Mouse (Mus musculus) forebrain, embryonic 13.5 days (tissue): ENCODE data around the gene Rom1. TPM values are rescaled to one million over a fixed set of nuclear protein-coding genes. Genes with fewer than 3 reads are reported as not detected.
"Not testable (repeated sequence)": the region's sequence is repeated elsewhere in the genome, so short reads cannot be mapped to it uniquely, and the experiment has no call there.

Experiments
- ATAC-seq: fragments of 200-750 bp; cut with Nextera tagmentation; 2 replicates; pipeline ENCODE4 v1.8.0; 2017
- H3K27ac ChIP-seq: fragments of 300-500 bp; sonication (generic); 2 replicates; pipeline ENCODE4 v1.5.1; 2015; ENCODE audit warnings: inconsistent platforms, mild to moderate bottlenecking, moderate library complexity
- H3K27me3 ChIP-seq: fragments of 300-500 bp; sonication (generic); 2 replicates; pipeline ENCODE4 v1.6.1; 2015; ENCODE audit warnings: mild to moderate bottlenecking, inconsistent platforms
- H3K36me3 ChIP-seq: fragments of 300-500 bp; sonication (generic); 2 replicates; pipeline ENCODE4 v1.6.1; 2015; ENCODE audit warnings: mild to moderate bottlenecking, inconsistent platforms; ENCODE audit not compliant: poor library complexity, severe bottlenecking
- H3K4me1 ChIP-seq: fragments of 300-500 bp; sonication (generic); 2 replicates; pipeline ENCODE4 v1.6.1; 2015; ENCODE audit warnings: inconsistent platforms
- H3K4me2 ChIP-seq: fragments of 300-500 bp; sonication (generic); 2 replicates; pipeline ENCODE4 v1.6.1; 2015; ENCODE audit warnings: inconsistent platforms, mild to moderate bottlenecking, moderate library complexity
- H3K4me3 ChIP-seq: fragments of 300-500 bp; sonication (generic); 2 replicates; pipeline ENCODE4 v1.5.1; 2015; ENCODE audit warnings: mild to moderate bottlenecking, inconsistent platforms
- H3K9ac ChIP-seq: fragments of 300-500 bp; sonication (generic); 2 replicates; pipeline ENCODE4 v1.6.1; 2015; ENCODE audit warnings: mild to moderate bottlenecking, inconsistent platforms
- H3K9me3 ChIP-seq: fragments of 300-500 bp; sonication (generic); replicated peaks from 2 replicates; pipeline ENCODE4 v1.6.1; 2016; ENCODE audit warnings: inconsistent platforms
- WGBS: fragments of 180-500 bp; shearing (Covaris S2); methylation state at CpG from one replicate; pipeline ENCODE4 v1.1.7; 2015; 5-methylcytosine and 5-hydroxymethylcytosine counted together
- polyA plus RNA-seq: library from polyadenylated mRNA; unstranded; fragments of >200 nt; fragmentation: Nextera tagmentation; extraction: Ambion mirVana; gene quantifications from 2 replicates; pipeline ENCODE4 v1.2.1, GENCODE M21; 2015

Rom1 gene
- polyA plus RNA-seq, 1 experiment from 2014 or later, result 1.3 TPM

DNA sequence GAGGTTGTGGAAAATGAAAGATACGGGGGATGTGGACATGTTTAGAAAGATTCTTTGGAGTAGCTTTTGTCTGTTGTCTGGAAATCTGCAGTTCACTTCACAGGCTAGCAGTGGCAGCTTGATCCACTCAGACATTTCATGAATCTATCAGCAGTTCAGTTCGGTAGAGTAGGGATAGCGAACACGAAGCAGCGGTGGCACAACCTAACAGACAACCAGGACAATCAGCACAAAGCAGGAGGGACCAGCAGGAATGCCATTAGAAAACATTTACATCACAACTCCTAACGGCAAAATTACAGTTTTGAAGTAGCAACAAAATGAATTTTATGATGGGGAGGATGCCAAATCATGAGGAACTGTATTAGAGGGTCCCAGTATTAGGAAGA, 9.5 kb downstream of the Rom1 start:
- WGBS, result 77% methylated on average over 6 of the region's 6 CpGs
- ATAC-seq, result peak; percentile 1; the same call in 1 of the 2 replicates
- peak overlapping the region; percentile 80 for H3K4me3 ChIP-seq
- peaks cover 25% of the 10 kb centered on the region for H3K36me3 ChIP-seq
- no peaks in the 10 kb centered on the region for H3K9me3 ChIP-seq
- H3K4me2 ChIP-seq, result peak overlapping the region; percentile 71
- H3K4me1 ChIP-seq, result peaks cover 15% of the 10 kb centered on the region
- no peak overlapping the region for H3K9ac ChIP-seq
- no peaks in the 10 kb centered on the region for H3K27me3 ChIP-seq
- 0 out of 2 replicates have a peak overlapping the region, but pooled peaks have one; percentile 74 for H3K27ac ChIP-seq

DNA sequence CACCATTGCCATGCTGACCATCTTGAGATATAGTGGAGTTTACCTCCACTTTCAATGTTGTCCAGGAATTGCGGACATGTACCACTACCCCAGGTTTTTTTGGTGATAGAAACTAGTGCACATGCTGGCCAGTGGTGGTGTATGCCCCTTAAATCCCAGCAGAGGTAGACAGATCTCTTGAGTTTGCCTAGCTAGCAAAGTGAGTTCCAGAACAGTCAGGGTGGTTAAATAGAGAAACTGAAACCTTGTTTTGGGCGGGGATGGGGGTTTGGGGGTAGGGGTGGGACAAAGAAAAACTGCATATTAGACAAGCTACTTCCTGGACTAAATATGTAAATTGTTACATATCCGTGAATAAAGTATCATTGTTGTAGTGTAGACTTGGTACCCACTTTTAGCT, 10.2 kb downstream of the Rom1 start:
- Histone ChIP-seq H3K36me3 (peaks cover 32% of the 10 kb centered on the region), H3K4me3 (no peak overlapping the region), H3K9me3 (no peaks in the 10 kb centered on the region), H3K4me1 (peaks cover 15% of the 10 kb centered on the region), H3K27me3 (no peaks in the 10 kb centered on the region), H3K4me2 (no peak overlapping the region), H3K9ac (no peak overlapping the region), H3K27ac (no peak overlapping the region)
- WGBS, result 91% methylated on average over 3 of the region's 3 CpGs
- no peak for ATAC-seq

DNA sequence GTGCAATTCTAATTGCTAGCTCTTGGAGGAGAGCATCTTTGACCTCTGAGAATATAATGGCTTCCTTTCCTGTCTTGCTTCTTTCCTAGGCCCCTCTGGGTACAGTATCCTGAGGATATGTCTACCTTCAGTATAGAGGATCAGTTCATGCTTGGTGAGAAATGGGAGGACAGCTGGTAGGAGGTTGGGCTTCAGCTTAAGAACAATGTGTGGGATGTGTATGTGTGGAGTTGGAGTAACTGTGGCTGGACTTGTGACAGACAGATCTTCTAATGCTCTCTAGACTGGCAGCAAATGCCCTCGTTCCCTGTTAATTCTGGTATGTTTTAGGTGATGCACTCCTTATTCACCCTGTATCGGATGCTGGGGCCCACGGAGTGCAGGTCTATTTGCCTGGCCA, 14.9 kb downstream of the Rom1 start:
- no peaks in the 10 kb centered on the region for H3K27me3 ChIP-seq
- no peak for ATAC-seq
- WGBS, result 92% methylated on average over 3 of the region's 3 CpGs
- H3K4me3 ChIP-seq, result no peak overlapping the region
- no peaks in the 10 kb centered on the region for H3K9me3 ChIP-seq
- no peaks in the 10 kb centered on the region for H3K4me1 ChIP-seq
- peaks cover 80% of the 10 kb centered on the region for H3K36me3 ChIP-seq
- no peak overlapping the region for H3K4me2 ChIP-seq
- no peak overlapping the region for H3K9ac ChIP-seq
- no peak overlapping the region for H3K27ac ChIP-seq

DNA sequence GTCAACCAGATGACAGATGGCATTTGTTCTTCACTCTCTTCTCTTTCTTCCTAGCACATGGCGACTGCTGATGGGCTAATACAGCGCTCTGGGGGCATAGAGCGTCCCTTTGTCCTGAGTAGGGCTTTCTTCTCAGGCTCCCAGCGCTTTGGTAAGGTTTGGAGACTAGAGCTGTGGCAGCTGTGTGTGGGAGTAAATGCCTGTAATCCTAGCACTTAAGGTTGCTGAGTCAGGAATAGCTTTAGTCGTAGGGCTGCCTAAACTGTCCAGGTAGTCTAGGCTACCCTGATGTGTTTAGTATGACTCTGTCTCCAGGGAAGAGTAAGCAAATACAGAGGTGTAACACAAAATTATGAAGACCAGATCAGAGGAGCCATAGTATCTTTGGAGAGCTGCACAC, 17.3 kb downstream of the Rom1 start:
- no peak overlapping the region for H3K9ac ChIP-seq
- no peak overlapping the region for H3K27ac ChIP-seq
- H3K9me3 ChIP-seq, result no peaks in the 10 kb centered on the region
- H3K4me3 ChIP-seq, result no peak overlapping the region
- no peak for ATAC-seq
- no peaks in the 10 kb centered on the region for H3K27me3 ChIP-seq
- peaks cover 100% of the 10 kb centered on the region for H3K36me3 ChIP-seq
- no peaks in the 10 kb centered on the region for H3K4me1 ChIP-seq
- WGBS, result 95% methylated on average over 5 of the region's 5 CpGs
- H3K4me2 ChIP-seq, result no peak overlapping the region

DNA sequence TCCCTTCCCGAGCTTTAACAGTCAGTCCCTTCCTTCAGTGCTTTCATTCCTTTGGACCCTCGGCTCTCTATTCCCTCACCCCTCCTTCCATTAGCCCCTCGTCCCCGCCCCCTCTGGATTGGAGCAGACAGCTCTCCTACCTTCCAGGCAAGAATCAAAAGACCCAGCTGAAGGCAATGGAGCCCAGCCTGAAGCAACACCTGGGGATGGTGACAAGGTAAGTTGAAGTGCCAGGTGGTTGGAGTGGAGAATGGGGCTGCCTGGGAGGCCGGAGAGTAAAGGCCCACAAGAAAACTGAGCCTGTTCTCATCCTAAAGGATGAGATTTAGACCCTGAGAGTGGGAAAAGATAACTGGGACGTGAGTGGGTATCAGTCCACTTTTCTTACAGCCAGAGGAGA, 20.6 kb downstream of the Rom1 start:
- Histone ChIP-seq H3K27me3 (no peaks in the 10 kb centered on the region), H3K36me3 (peaks cover 97% of the 10 kb centered on the region), H3K9me3 (no peaks in the 10 kb centered on the region), H3K9ac (no peak overlapping the region), H3K4me2 (no peak overlapping the region), H3K27ac (no peak overlapping the region), H3K4me1 (no peaks in the 10 kb centered on the region), H3K4me3 (no peak overlapping the region)
- WGBS, result 87% methylated on average over 6 of the region's 6 CpGs
- ATAC-seq, result no peak

DNA sequence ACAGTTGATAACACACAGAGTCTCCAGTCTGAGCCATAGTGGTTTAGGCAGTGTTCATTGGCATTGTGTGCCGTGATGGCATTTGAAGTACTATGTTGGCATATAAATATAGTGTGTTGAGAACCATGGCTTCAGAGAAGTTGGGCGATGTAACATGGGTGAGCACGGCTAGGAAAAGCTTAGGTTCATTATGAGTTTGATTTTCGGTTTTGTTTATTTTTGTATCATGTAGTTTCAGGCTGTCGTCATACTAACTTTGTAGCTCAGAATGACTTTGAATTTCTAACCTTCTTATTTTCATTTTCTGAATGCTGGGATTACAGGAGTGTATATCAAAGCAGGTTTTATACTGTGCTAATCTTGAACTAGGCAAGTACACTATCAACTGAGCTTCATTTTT, 25.7 kb downstream of the Rom1 start:
- 96% methylated on average over 5 of the region's 5 CpGs for WGBS
- H3K27me3 ChIP-seq, result no peaks in the 10 kb centered on the region
- H3K9me3 ChIP-seq, result no peaks in the 10 kb centered on the region
- ATAC-seq, result no peak
- no peak overlapping the region for H3K4me3 ChIP-seq
- peaks cover 61% of the 10 kb centered on the region for H3K36me3 ChIP-seq
- H3K4me2 ChIP-seq, result no peak overlapping the region
- H3K9ac ChIP-seq, result no peak overlapping the region
- no peak overlapping the region for H3K27ac ChIP-seq
- peaks cover 12% of the 10 kb centered on the region for H3K4me1 ChIP-seq

DNA sequence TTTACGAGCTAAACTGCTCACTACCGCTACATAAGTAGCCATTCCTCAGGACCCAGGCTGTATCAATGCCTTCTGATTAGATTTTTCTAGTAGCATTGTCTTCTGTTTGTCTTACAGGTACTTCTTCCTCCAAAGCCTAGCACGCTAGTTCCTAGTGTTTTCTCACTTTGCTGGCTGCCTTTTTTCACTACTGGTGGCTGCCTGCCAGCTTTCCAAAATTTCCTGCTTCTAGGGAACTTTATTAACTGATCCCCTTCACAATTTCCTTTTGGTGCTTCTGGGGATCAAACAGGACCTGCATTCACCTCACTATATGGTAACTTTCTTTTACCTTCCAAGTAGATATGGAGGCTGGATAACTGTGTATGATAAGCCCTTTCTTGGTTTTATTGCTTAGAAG, 30.1 kb downstream of the Rom1 start:
- Histone ChIP-seq H3K27me3 (no peaks in the 10 kb centered on the region), H3K4me3 (peak overlapping the region; percentile 97), H3K4me2 (peak overlapping the region; percentile 91), H3K9ac (peak overlapping the region; percentile 96), H3K4me1 (peaks cover 23% of the 10 kb centered on the region), H3K36me3 (peaks cover 46% of the 10 kb centered on the region), H3K27ac (no peak overlapping the region), H3K9me3 (no peaks in the 10 kb centered on the region)
- WGBS, result 61% methylated on average over 3 of the region's 3 CpGs
- ATAC-seq, result no peak

DNA sequence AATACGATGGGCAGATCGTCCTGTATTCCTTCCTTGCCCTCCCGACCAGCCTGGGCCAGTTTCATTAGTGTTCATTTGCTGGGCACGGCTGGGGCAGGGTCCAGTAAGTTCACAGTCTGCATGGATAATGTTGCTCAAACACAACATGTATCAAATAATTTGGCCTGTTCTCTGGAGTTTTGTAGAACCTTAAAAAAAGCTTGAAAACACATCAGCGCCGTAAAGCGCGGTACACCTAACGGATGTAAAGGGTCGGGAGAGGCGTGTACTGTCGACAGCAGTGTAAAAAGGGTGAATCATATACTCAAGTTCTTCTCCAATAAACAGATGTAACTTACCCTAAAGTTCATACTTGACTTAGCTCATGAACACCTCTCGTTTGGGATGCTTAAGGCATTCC, 30.6 kb downstream of the Rom1 start:
- Histone ChIP-seq H3K27ac (peak overlapping the region; percentile 77), H3K4me2 (peak overlapping the region; percentile 91), H3K9ac (peak overlapping the region; percentile 96), H3K36me3 (peaks cover 42% of the 10 kb centered on the region), H3K27me3 (no peaks in the 10 kb centered on the region), H3K4me1 (peaks cover 28% of the 10 kb centered on the region), H3K9me3 (no peaks in the 10 kb centered on the region), H3K4me3 (peak overlapping the region; percentile 97)
- ATAC-seq, result no peak
- WGBS, result 16% methylated on average over 13 of the region's 13 CpGs

DNA sequence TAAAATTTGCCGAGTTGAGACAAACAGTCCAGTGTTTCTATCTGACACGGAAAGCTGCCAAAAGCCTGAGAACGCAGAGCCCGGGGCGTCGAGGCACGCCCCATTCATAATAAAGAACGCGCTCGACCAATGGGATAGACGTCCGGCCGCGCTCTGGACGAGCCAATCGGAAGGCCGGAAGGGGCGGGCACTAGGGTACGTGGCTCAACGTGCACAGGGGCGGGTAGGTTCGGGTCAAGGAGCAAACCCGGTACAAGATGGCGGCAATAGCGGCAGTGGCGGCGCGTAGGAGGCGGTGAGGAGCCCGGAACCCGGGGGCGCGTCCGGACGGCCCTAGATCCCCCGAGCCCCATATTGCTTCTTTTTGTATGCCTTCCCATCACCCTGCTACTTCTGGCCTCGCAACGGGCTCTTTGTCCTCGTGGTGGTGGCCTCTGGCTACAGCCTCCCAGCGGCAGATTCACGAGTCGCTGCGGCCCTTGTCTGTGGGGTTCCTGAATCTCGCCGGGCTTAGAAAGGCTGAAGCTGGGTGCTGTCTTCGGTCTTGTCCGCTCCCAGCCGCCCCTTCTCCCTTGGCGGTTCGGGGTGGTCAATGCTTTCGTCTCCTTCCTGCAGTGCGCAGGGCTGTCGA, 31.2 kb downstream of the Rom1 start, which contains the start of gene Ganab:
Ganab (plus strand) TSS at position 207 of the 631 bp plus-strand sequence.
- Histone ChIP-seq H3K4me1 (peaks cover 32% of the 10 kb centered on the region), H3K27ac (peak within 1 kb of the TSS; percentile 85), H3K27me3 (no peaks in the 10 kb centered on the region), H3K4me3 (peak within 1 kb of the TSS; percentile 97), H3K9ac (peak within 1 kb of the TSS; percentile 96), H3K9me3 (no peaks in the 10 kb centered on the region), H3K36me3 (peaks cover 36% of the 10 kb centered on the region), H3K4me2 (peak within 1 kb of the TSS; percentile 91)
- peak; percentile 99 for ATAC-seq
- WGBS, result under 1% methylated on average over 53 of the region's 53 CpGs

DNA sequence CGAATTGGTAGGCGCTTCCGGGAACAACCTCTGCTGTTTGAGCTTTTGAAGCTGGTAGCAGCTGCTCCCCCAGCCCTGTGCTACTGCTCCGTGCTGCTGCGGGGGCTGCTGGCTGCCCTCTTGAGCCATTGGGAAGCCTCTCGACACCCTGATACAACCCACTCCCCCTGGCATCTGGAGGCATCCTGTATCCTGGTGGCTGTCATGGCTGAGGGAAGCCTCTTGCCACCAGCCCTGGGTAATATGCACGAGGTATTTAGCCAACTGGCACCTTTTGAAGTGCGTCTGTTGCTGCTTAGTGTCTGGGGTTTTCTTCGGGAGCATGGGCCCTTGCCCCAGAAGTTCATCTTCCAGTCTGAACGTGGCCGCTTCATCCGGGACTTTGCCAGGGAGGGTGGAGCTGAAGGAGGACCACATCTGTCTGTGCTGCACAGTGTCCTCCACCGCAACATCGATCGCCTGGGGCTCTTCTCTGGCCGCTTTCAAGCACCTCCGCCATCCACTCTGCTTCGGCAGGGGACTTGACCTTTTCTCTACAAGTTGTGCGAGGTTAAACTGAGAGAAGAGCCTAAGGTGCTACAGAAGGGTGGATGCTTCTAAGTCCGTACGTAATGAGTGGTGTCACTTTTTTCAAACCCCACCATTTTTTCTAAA, 31.8 kb downstream of the Rom1 start:
- peak; percentile 60 for ATAC-seq
- not testable (repeated sequence) for H3K27me3 ChIP-seq, H3K9me3 ChIP-seq
- Histone ChIP-seq H3K4me3 (peak overlapping the region; percentile 97), H3K4me1 (peaks cover 32% of the 10 kb centered on the region), H3K4me2 (peak overlapping the region; percentile 91), H3K27ac (peak overlapping the region; percentile 85), H3K9ac (peak overlapping the region; percentile 96), H3K36me3 (peaks cover 31% of the 10 kb centered on the region)
- 25% methylated on average over 21 of the region's 21 CpGs for WGBS

DNA sequence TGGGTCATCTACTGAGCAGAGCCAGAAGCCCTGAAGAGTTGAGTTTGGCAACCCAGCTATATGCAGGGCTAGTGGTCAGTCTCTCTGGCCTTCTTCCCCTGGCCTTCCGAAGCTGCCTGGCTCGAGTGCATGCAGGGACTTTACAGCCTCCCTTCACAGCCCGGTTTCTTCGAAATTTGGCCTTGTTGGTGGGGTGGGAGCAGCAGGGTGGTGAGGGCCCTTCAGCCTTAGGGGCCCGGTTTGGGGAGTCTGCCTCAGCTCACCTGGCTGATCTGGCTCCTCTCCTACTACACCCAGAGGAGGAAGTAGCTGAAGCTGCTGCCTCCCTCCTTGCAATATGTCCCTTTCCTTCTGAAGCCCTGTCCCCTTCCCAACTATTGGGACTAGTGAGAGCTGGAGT, 32.9 kb downstream of the Rom1 start:
- H3K4me2 ChIP-seq, H3K27me3 ChIP-seq, ATAC-seq, H3K27ac ChIP-seq, H3K4me3 ChIP-seq, H3K9me3 ChIP-seq, H3K9ac ChIP-seq: not testable (repeated sequence)
- Histone ChIP-seq H3K4me1 (peaks cover 32% of the 10 kb centered on the region), H3K36me3 (peaks cover 29% of the 10 kb centered on the region)
- WGBS, result 90% methylated on average over 5 of the region's 5 CpGs

DNA sequence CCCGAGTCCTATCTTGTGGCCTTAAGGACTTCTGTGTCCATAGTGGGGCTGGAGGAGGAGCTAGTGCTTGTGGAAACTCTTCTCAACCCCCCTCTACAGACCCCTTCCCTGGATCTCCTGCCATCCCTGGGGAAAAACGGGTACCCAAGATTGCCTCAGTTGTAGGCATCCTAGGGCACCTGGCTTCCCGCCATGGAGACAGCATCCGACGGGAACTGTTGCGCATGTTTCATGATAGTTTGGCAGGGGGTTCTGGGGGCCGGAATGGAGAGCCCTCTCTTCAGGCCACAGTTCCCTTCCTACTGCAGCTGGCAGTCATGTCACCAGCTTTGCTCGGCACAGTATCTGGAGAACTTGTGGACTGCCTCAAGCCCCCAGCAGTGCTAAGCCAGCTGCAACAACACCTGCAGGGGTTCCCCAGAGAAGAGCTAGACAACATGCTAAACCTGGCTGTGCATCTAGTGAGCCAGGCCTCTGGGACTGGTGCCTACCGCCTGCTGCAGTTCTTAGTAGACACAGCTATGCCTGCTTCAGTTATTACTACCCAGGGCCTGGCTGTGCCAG, 33.7 kb downstream of the Rom1 start:
- Histone ChIP-seq H3K9me3 (no peaks in the 10 kb centered on the region), H3K4me2 (no peak overlapping the region), H3K36me3 (peaks cover 36% of the 10 kb centered on the region), H3K4me1 (peaks cover 32% of the 10 kb centered on the region), H3K27me3 (no peaks in the 10 kb centered on the region), H3K27ac (no peak overlapping the region), H3K9ac (no peak overlapping the region), H3K4me3 (0 out of 2 replicates have a peak overlapping the region, but pooled peaks have one; percentile 2)
- 92% methylated on average over 9 of the region's 9 CpGs for WGBS
- no peak for ATAC-seq
